Mouse (Mus musculus) frontal cortex, postnatal 25 days (tissue): ENCODE measurements around the gene Cdr2.
"Not testable (repeated sequence)": the region's sequence is repeated elsewhere in the genome, so short reads cannot be mapped to it uniquely, and the experiment has no call there.

Experiments used
- DNase-seq, 2 experiments: peaks; one replicate each; pipeline ENCODE4 v3.0.0; 2022; ENCODE audit warnings: low spot score in 2 of 2

The Cdr2 gene

GRCm38 (mm10) chr7:120972471-120972870 is 9.6 kb downstream of the Cdr2 start:
- not testable (repeated sequence) for DNase-seq

- no peak for DNase-seq
These were observed 12.0 kb downstream of the Cdr2 start for GRCm38 (mm10) chr7:120970112-120970511.

GRCm38 (mm10) chr7:120969221-120969620 is 12.9 kb downstream of the Cdr2 start:
- DNase-seq = no peak

GRCm38 (mm10) chr7:120963126-120963525 is 19.0 kb downstream of the Cdr2 start:
- DNase-seq = no peak

- DNase-seq = no peak
These were observed 20.2 kb downstream of the Cdr2 start for GRCm38 (mm10) chr7:120961893-120962292.

- DNase-seq = no peak
These were observed 21.5 kb downstream of the Cdr2 start for GRCm38 (mm10) chr7:120960601-120961000.

GRCm38 (mm10) chr7:120960116-120960515 is 22.0 kb downstream of the Cdr2 start:
- no peak for DNase-seq

- DNase-seq = not testable (repeated sequence)
These were observed 28.5 kb downstream of the Cdr2 start for GRCm38 (mm10) chr7:120953591-120953990.

- DNase-seq = no peak
These were observed 38.1 kb downstream of the Cdr2 start for GRCm38 (mm10) chr7:120943936-120944509.

- no peak for DNase-seq
These were observed 39.6 kb downstream of the Cdr2 start for GRCm38 (mm10) chr7:120942506-120942905.

- no peak for DNase-seq
These were observed 40.9 kb downstream of the Cdr2 start for GRCm38 (mm10) chr7:120941214-120941613.

GRCm38 (mm10) chr7:120940343-120940742 is 41.8 kb downstream of the Cdr2 start:
- DNase-seq = no peak

GRCm38 (mm10) chr7:120938206-120938605 is 43.9 kb downstream of the Cdr2 start:
- no peak for DNase-seq

- no peak for DNase-seq
These were observed 45.6 kb downstream of the Cdr2 start for GRCm38 (mm10) chr7:120936522-120936921.

GRCm38 (mm10) chr7:120934716-120935115 is 47.4 kb downstream of the Cdr2 start:
- DNase-seq = peak in 1 of 2 experiments; percentile 40

- no peak for DNase-seq
These were observed 48.4 kb downstream of the Cdr2 start for GRCm38 (mm10) chr7:120933680-120934195.

GRCm38 (mm10) chr7:120933110-120933509 is 49.0 kb downstream of the Cdr2 start:
- DNase-seq = no peak

GRCm38 (mm10) chr7:120918526-120918962 is 63.6 kb downstream of the Cdr2 start:
- peak in 1 of 2 experiments; percentile 44 for DNase-seq

- DNase-seq = peak; percentile 100
These were observed 64.3 kb downstream of the Cdr2 start, which contains the start of gene Polr3e for GRCm38 (mm10) chr7:120917592-120918461. TSS of gene Polr3e (plus strand) at chr7:120917744.

GRCm38 (mm10) chr7:120917279-120917591 is 64.9 kb downstream of the Cdr2 start:
- DNase-seq = no peak

GRCm38 (mm10) chr7:120916262-120916875 is 65.7 kb downstream of the Cdr2 start:
- no peak for DNase-seq

- no peak for DNase-seq
These were observed 68.8 kb downstream of the Cdr2 start for GRCm38 (mm10) chr7:120913332-120913731.
